Mouse (Mus musculus): Measurements from ENCODE around the gene Numb. TPM values are rescaled to one million over a fixed set of nuclear protein-coding genes. Genes with fewer than 3 reads are reported as not detected.

The Numb gene
- total RNA-seq, 1 experiment: 17.2 TPM

- DNase-seq (ENCODE audit: low read depth, low spot score): no peak
- Histone ChIP-seq H3K27ac (ENCODE audit: insufficient read depth, low read depth, low read length, poor library complexity, severe bottlenecking) (no peak overlapping the region), H3K9me3 (ENCODE audit: control insufficient read depth, insufficient read depth, low read depth, low read length) (no peaks in the 10 kb centered on the region), H3K4me1 (ENCODE audit: control insufficient read depth in 2 of 2, insufficient read depth in 2 of 2, low read length in 2 of 2, poor library complexity in 1 of 2) (no peaks in the 10 kb centered on the region), H3K36me3 (ENCODE audit: control insufficient read depth, insufficient read depth, low read length, poor library complexity, severe bottlenecking) (peaks cover 12% of the 10 kb centered on the region; the same call in 1 of the 2 replicates), H3K9ac (ENCODE audit: insufficient read depth, low read depth, low read length, poor library complexity, severe bottlenecking) (no peak overlapping the region), H3K4me3 (ENCODE audit: insufficient read depth in 1 of 2, low read depth in 1 of 2, low read length in 2 of 2, poor library complexity in 1 of 2, severe bottlenecking in 1 of 2) (no peak overlapping the region)
- TF ChIP-seq ZC3H11A (IDR thresholded peaks at IDR 0.05; ENCODE audit: borderline replicate concordance, low read depth, low read length): no peak
- no peak for TF ChIP-seq MAFK (IDR thresholded peaks at IDR 0.05; ENCODE audit: insufficient read depth, low read depth, low read length)
- TF ChIP-seq CHD2 (IDR thresholded peaks at IDR 0.05; ENCODE audit: low read depth, low read length): no peak
- TF ChIP-seq ZNF384 (IDR thresholded peaks at IDR 0.05; ENCODE audit: low read depth, low read length): no peak
- TF ChIP-seq HCFC1 (IDR thresholded peaks at IDR 0.05; ENCODE audit: borderline replicate concordance, insufficient read depth, low read length): no peak
- in situ Hi-C loops (cut with MboI; ENCODE audit: low sequenced_read_pairs in 2 of 2, unreplicated experiment in 2 of 2): no loop called here
Measured at GRCm38 (mm10) chr12:83795051-83795450, 126.7 kb downstream of the Numb start.

GRCm38 (mm10) chr12:83792706-83793410 is 128.9 kb downstream of the Numb start:
- Histone ChIP-seq H3K4me3 (ENCODE audit: insufficient read depth in 1 of 2, low read depth in 1 of 2, low read length in 2 of 2, poor library complexity in 1 of 2, severe bottlenecking in 1 of 2) (no peak overlapping the region), H3K9ac (ENCODE audit: insufficient read depth, low read depth, low read length, poor library complexity, severe bottlenecking) (no peak overlapping the region), H3K36me3 (ENCODE audit: control insufficient read depth, insufficient read depth, low read length, poor library complexity, severe bottlenecking) (peaks cover 8% of the 10 kb centered on the region; the same call in 1 of the 2 replicates), H3K9me3 (ENCODE audit: control insufficient read depth, insufficient read depth, low read depth, low read length) (no peaks in the 10 kb centered on the region), H3K27ac (ENCODE audit: insufficient read depth, low read depth, low read length, poor library complexity, severe bottlenecking) (no peak overlapping the region), H3K4me1 (ENCODE audit: control insufficient read depth in 2 of 2, insufficient read depth in 2 of 2, low read length in 2 of 2, poor library complexity in 1 of 2) (no peaks in the 10 kb centered on the region)
- TF ChIP-seq ZC3H11A (IDR thresholded peaks at IDR 0.05; ENCODE audit: borderline replicate concordance, low read depth, low read length) (no peak), HCFC1 (IDR thresholded peaks at IDR 0.05; ENCODE audit: borderline replicate concordance, insufficient read depth, low read length) (no peak), MAFK (IDR thresholded peaks at IDR 0.05; ENCODE audit: insufficient read depth, low read depth, low read length) (no peak), ZNF384 (IDR thresholded peaks at IDR 0.05; ENCODE audit: low read depth, low read length) (no peak), CHD2 (IDR thresholded peaks at IDR 0.05; ENCODE audit: low read depth, low read length) (no peak)
- no peak for DNase-seq (ENCODE audit: low read depth, low spot score)
- in situ Hi-C loops (cut with MboI; ENCODE audit: low sequenced_read_pairs in 2 of 2, unreplicated experiment in 2 of 2): no loop called here

DNA sequence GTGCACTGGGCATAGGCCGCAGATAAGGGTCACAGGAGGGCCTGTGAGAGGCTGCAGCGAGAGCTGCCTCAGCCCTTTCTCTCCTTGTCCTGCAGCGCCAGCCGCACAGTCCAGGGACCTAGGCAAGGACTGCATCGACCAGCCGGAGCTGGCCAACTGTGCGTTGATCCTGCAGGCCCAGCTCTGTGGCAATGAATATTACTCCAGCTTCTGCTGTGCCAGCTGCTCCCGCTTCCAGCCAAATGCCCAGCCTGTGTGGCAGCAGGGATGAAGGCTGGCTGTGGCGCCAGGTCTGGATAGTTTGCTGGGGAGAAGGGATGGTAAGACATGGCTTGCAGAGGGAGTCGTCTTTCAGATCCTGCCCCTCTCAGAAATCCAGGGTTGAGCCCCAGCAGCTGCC is 130.0 kb downstream of the Numb start:
- peaks cover 8% of the 10 kb centered on the region; the same call in 1 of the 2 replicates for H3K36me3 ChIP-seq (ENCODE audit: control insufficient read depth, insufficient read depth, low read length, poor library complexity, severe bottlenecking)
- no peaks in the 10 kb centered on the region for H3K9me3 ChIP-seq (ENCODE audit: control insufficient read depth, insufficient read depth, low read depth, low read length)
- H3K27ac ChIP-seq (ENCODE audit: insufficient read depth, low read depth, low read length, poor library complexity, severe bottlenecking): no peak overlapping the region
- H3K9ac ChIP-seq (ENCODE audit: insufficient read depth, low read depth, low read length, poor library complexity, severe bottlenecking): no peak overlapping the region
- no peak overlapping the region for H3K4me3 ChIP-seq (ENCODE audit: insufficient read depth in 1 of 2, low read depth in 1 of 2, low read length in 2 of 2, poor library complexity in 1 of 2, severe bottlenecking in 1 of 2)
- in situ Hi-C loops (cut with MboI; ENCODE audit: low sequenced_read_pairs in 2 of 2, unreplicated experiment in 2 of 2): no loop called here
- no peak for DNase-seq (ENCODE audit: low read depth, low spot score)
- TF ChIP-seq HCFC1 (IDR thresholded peaks at IDR 0.05; ENCODE audit: borderline replicate concordance, insufficient read depth, low read length): no peak
- TF ChIP-seq ZC3H11A (IDR thresholded peaks at IDR 0.05; ENCODE audit: borderline replicate concordance, low read depth, low read length): no peak
- TF ChIP-seq ZNF384 (IDR thresholded peaks at IDR 0.05; ENCODE audit: low read depth, low read length): no peak
- TF ChIP-seq CHD2 (IDR thresholded peaks at IDR 0.05; ENCODE audit: low read depth, low read length): no peak
- TF ChIP-seq MAFK (IDR thresholded peaks at IDR 0.05; ENCODE audit: insufficient read depth, low read depth, low read length): no peak
- no peaks in the 10 kb centered on the region for H3K4me1 ChIP-seq (ENCODE audit: control insufficient read depth in 2 of 2, insufficient read depth in 2 of 2, low read length in 2 of 2, poor library complexity in 1 of 2)

- H3K9ac ChIP-seq (ENCODE audit: insufficient read depth, low read depth, low read length, poor library complexity, severe bottlenecking): no peak overlapping the region
- DNase-seq (ENCODE audit: low read depth, low spot score): no peak
Measured at GRCm38 (mm10) chr12:83790749-83791148, 131.0 kb downstream of the Numb start.

More at GRCm38 (mm10) chr12:83790749-83791148, 131.0 kb downstream of the Numb start:
- Histone ChIP-seq H3K4me3 (ENCODE audit: insufficient read depth in 1 of 2, low read depth in 1 of 2, low read length in 2 of 2, poor library complexity in 1 of 2, severe bottlenecking in 1 of 2) (no peak overlapping the region), H3K9me3 (ENCODE audit: control insufficient read depth, insufficient read depth, low read depth, low read length) (no peaks in the 10 kb centered on the region), H3K4me1 (ENCODE audit: control insufficient read depth in 2 of 2, insufficient read depth in 2 of 2, low read length in 2 of 2, poor library complexity in 1 of 2) (no peaks in the 10 kb centered on the region), H3K27ac (ENCODE audit: insufficient read depth, low read depth, low read length, poor library complexity, severe bottlenecking) (no peak overlapping the region), H3K36me3 (ENCODE audit: control insufficient read depth, insufficient read depth, low read length, poor library complexity, severe bottlenecking) (peaks cover 6% of the 10 kb centered on the region; the same call in 1 of the 2 replicates)
- in situ Hi-C loops (cut with MboI; ENCODE audit: low sequenced_read_pairs in 2 of 2, unreplicated experiment in 2 of 2): no loop called here
- TF ChIP-seq CHD2 (IDR thresholded peaks at IDR 0.05; ENCODE audit: low read depth, low read length) (no peak), ZC3H11A (IDR thresholded peaks at IDR 0.05; ENCODE audit: borderline replicate concordance, low read depth, low read length) (no peak), MAFK (IDR thresholded peaks at IDR 0.05; ENCODE audit: insufficient read depth, low read depth, low read length) (no peak), HCFC1 (IDR thresholded peaks at IDR 0.05; ENCODE audit: borderline replicate concordance, insufficient read depth, low read length) (no peak), ZNF384 (IDR thresholded peaks at IDR 0.05; ENCODE audit: low read depth, low read length) (no peak)
